ENCODE assay signal across 30 mouse cellular contexts in genomic region chr12:9430656-9431055, GRCm38 (mm10).
"Had no signal": no experiment of that assay in that cellular context is flagged by ENCODE, and none has a peak within 500 bp of the region (broad histone marks: within the 10 kb centered on the region; RNA-seq: fewer than 3 reads in every experiment).

No protein-coding gene starts in this region.

- ATAC-seq: liver, embryonic 12.5 days; liver, postnatal 0 days; lung, postnatal 0 days; midbrain, embryonic 13.5 days; midbrain, embryonic 15.5 days; midbrain, embryonic 16.5 days had no signal

- H3K4me3 ChIP-seq: left cerebral cortex, adult 2 months; limb, embryonic 12.5 days; limb, embryonic 15.5 days; liver, embryonic 12.5 days; liver, embryonic 13.5 days; liver, embryonic 15.5 days; lung, embryonic 15.5 days; megakaryocyte, embryonic 14.5 days; midbrain, embryonic 10.5 days; midbrain, embryonic 12.5 days; midbrain, embryonic 13.5 days; midbrain, embryonic 15.5 days; myocyte had no signal

- H3K27me3 ChIP-seq: limb, embryonic 15.5 days; liver, embryonic 12.5 days; liver, embryonic 13.5 days; liver, embryonic 15.5 days; lung, embryonic 15.5 days; megakaryocyte, embryonic 14.5 days; midbrain, embryonic 12.5 days; midbrain, embryonic 13.5 days; midbrain, embryonic 15.5 days had no signal

- H3K9ac ChIP-seq: limb, embryonic 12.5 days; limb, embryonic 15.5 days; liver, embryonic 12.5 days; liver, embryonic 13.5 days; liver, embryonic 14.5 days; liver, embryonic 15.5 days; liver, postnatal 0 days; lung, embryonic 14.5 days; lung, embryonic 15.5 days; midbrain, embryonic 12.5 days; midbrain, embryonic 13.5 days; midbrain, embryonic 15.5 days had no signal

- H3K36me3 ChIP-seq: limb, embryonic 12.5 days; limb, embryonic 15.5 days; liver, embryonic 12.5 days; liver, embryonic 13.5 days; liver, embryonic 15.5 days; lung, embryonic 15.5 days; midbrain, embryonic 10.5 days; midbrain, embryonic 12.5 days; midbrain, embryonic 13.5 days; midbrain, embryonic 15.5 days had no signal

- DNase-seq: left cerebral cortex, postnatal 4 days; liver; liver, embryonic 13.5 days; liver, postnatal 0 days; lung, adult 18-20 months; lung, adult 2 months; lung, embryonic 14.5 days; lung, postnatal 10 days; lung, postnatal 14 days; lung, postnatal 36 days; lung, postnatal 4 days; midbrain, embryonic 14.5 days had no signal

- H3K4me1 ChIP-seq: limb, embryonic 15.5 days; liver, embryonic 12.5 days; liver, embryonic 13.5 days; liver, embryonic 15.5 days; lung, embryonic 15.5 days; megakaryocyte, embryonic 14.5 days; midbrain, embryonic 10.5 days; midbrain, embryonic 12.5 days; midbrain, embryonic 13.5 days; midbrain, embryonic 15.5 days had no signal

- H3K4me2 ChIP-seq: limb, embryonic 12.5 days; limb, embryonic 15.5 days; liver, embryonic 11.5 days; liver, embryonic 12.5 days; liver, embryonic 13.5 days; liver, embryonic 15.5 days; lung, embryonic 14.5 days; lung, embryonic 15.5 days; midbrain, embryonic 11.5 days; midbrain, embryonic 12.5 days; midbrain, embryonic 13.5 days; midbrain, embryonic 15.5 days had no signal

- H3K27ac ChIP-seq: left cerebral cortex, adult 2 months; limb, embryonic 12.5 days; limb, embryonic 15.5 days; liver, embryonic 12.5 days; liver, embryonic 13.5 days; liver, embryonic 14.5 days; liver, embryonic 15.5 days; lung, embryonic 15.5 days; macrophage; midbrain, embryonic 10.5 days; midbrain, embryonic 12.5 days; midbrain, embryonic 13.5 days; midbrain, embryonic 15.5 days had no signal

- H3K9me3 ChIP-seq: limb, embryonic 12.5 days; limb, embryonic 15.5 days; liver, embryonic 12.5 days; liver, embryonic 15.5 days; lung, embryonic 15.5 days; midbrain, embryonic 10.5 days; midbrain, embryonic 12.5 days; midbrain, embryonic 13.5 days; midbrain, embryonic 15.5 days had no signal
